Mouse (Mus musculus) kidney, embryonic 15.5 days (tissue): ENCODE results near the gene Tbrg1. TPM values are rescaled to one million over a fixed set of nuclear protein-coding genes. Genes with fewer than 3 reads are reported as not detected.
A peak's percentile ranks its signal among the peaks of the same experiment; 100 is the strongest.

ENCODE experiments used
- ATAC-seq: fragments of 200-750 bp; cut with Nextera tagmentation; replicated peaks from 2 replicates; pipeline ENCODE4 v1.8.0; 2017; ENCODE audit warnings: moderate TSS enrichment; ENCODE audit not compliant: low FRiP score
- H3K27ac ChIP-seq: fragments of 300-500 bp; sonication (generic); 2 replicates; pipeline ENCODE4 v1.5.1; 2015; ENCODE audit warnings: mild to moderate bottlenecking, inconsistent platforms
- H3K27me3 ChIP-seq: fragments of 300-500 bp; sonication (generic); 2 replicates; pipeline ENCODE4 v1.6.1; 2015; ENCODE audit warnings: inconsistent platforms
- H3K36me3 ChIP-seq: fragments of 300-500 bp; sonication (generic); 2 replicates; pipeline ENCODE4 v1.6.1; 2015; ENCODE audit warnings: inconsistent platforms
- H3K4me1 ChIP-seq: fragments of 300-500 bp; sonication (generic); 2 replicates; pipeline ENCODE4 v1.6.1; 2015; ENCODE audit warnings: inconsistent platforms
- H3K4me2 ChIP-seq: fragments of 300-500 bp; sonication (generic); 2 replicates; pipeline ENCODE4 v1.6.1; 2015; ENCODE audit warnings: moderate library complexity, mild to moderate bottlenecking, inconsistent platforms
- H3K4me3 ChIP-seq: fragments of 300-500 bp; sonication (generic); replicated peaks from 2 replicates; pipeline ENCODE4 v1.5.1; 2015; ENCODE audit warnings: mild to moderate bottlenecking, inconsistent platforms
- H3K9ac ChIP-seq: fragments of 300-500 bp; sonication (generic); 2 replicates; pipeline ENCODE4 v1.6.1; 2015; ENCODE audit warnings: mild to moderate bottlenecking, inconsistent platforms
- H3K9me3 ChIP-seq: fragments of 300-500 bp; sonication (generic); replicated peaks from 2 replicates; pipeline ENCODE4 v1.6.1; 2016; ENCODE audit warnings: inconsistent platforms
- WGBS: fragments of 180-500 bp; shearing (Covaris S2); methylation state at CpG from one replicate; pipeline ENCODE4 v1.1.7; 2015; ENCODE audit warnings: mixed read lengths; 5-methylcytosine and 5-hydroxymethylcytosine counted together
- polyA plus RNA-seq: library from polyadenylated mRNA; unstranded; fragments of >200 nt; fragmentation: Nextera tagmentation; extraction: Ambion mirVana; gene quantifications from 2 replicates; pipeline ENCODE4 v1.2.1, GENCODE M21; 2015

Gene Tbrg1
- polyA plus RNA-seq, 1 experiment from 2014 or later = 141 TPM

- Histone ChIP-seq H3K4me1 (no peaks in the 10 kb centered on the region), H3K27me3 (peaks cover 2% of the 10 kb centered on the region; the same call in 1 of the 2 replicates), H3K4me2 (no peak overlapping the region)
Observed at GRCm38 (mm10) chr9:37627263-37627662, 29.8 kb downstream of the Tbrg1 start.

GRCm38 (mm10) chr9:37626103-37626567 is 31.0 kb downstream of the Tbrg1 start:
- Histone ChIP-seq H3K4me2 (no peak overlapping the region), H3K4me3 (no peak overlapping the region), H3K27me3 (peaks cover 2% of the 10 kb centered on the region; the same call in 1 of the 2 replicates), H3K9me3 (no peaks in the 10 kb centered on the region), H3K27ac (no peak overlapping the region), H3K4me1 (no peaks in the 10 kb centered on the region), H3K36me3 (no peaks in the 10 kb centered on the region), H3K9ac (no peak overlapping the region)
- ATAC-seq = no peak
- 6% methylated on average over 3 of the region's 3 CpGs for WGBS

More at GRCm38 (mm10) chr9:37627263-37627662, 29.8 kb downstream of the Tbrg1 start:
- 98% methylated on average over 1 of the region's 1 CpGs for WGBS
- no peaks in the 10 kb centered on the region for H3K9me3 ChIP-seq
- ATAC-seq = no peak
- H3K9ac ChIP-seq = no peak overlapping the region
- H3K36me3 ChIP-seq = no peaks in the 10 kb centered on the region
- H3K27ac ChIP-seq = no peak overlapping the region
- H3K4me3 ChIP-seq = no peak overlapping the region

GRCm38 (mm10) chr9:37625641-37626040 is 31.5 kb downstream of the Tbrg1 start:
- ATAC-seq = no peak
- Histone ChIP-seq H3K4me1 (no peaks in the 10 kb centered on the region), H3K9ac (no peak overlapping the region), H3K9me3 (no peaks in the 10 kb centered on the region), H3K36me3 (no peaks in the 10 kb centered on the region), H3K27ac (no peak overlapping the region), H3K4me2 (no peak overlapping the region), H3K4me3 (no peak overlapping the region), H3K27me3 (peaks cover 2% of the 10 kb centered on the region; the same call in 1 of the 2 replicates)
- WGBS = 24% methylated on average over 7 of the region's 7 CpGs

- H3K4me2 ChIP-seq = no peak overlapping the region
- H3K4me3 ChIP-seq = no peak overlapping the region
- H3K9ac ChIP-seq = no peak overlapping the region
- ATAC-seq = no peak
- no peak overlapping the region for H3K27ac ChIP-seq
- H3K4me1 ChIP-seq = no peaks in the 10 kb centered on the region
- 46% methylated on average over 3 of the region's 3 CpGs for WGBS
- H3K27me3 ChIP-seq = peaks cover 2% of the 10 kb centered on the region; the same call in 1 of the 2 replicates
- H3K9me3 ChIP-seq = no peaks in the 10 kb centered on the region
- no peaks in the 10 kb centered on the region for H3K36me3 ChIP-seq
Observed at GRCm38 (mm10) chr9:37625129-37625528, 32.0 kb downstream of the Tbrg1 start.

DNA sequence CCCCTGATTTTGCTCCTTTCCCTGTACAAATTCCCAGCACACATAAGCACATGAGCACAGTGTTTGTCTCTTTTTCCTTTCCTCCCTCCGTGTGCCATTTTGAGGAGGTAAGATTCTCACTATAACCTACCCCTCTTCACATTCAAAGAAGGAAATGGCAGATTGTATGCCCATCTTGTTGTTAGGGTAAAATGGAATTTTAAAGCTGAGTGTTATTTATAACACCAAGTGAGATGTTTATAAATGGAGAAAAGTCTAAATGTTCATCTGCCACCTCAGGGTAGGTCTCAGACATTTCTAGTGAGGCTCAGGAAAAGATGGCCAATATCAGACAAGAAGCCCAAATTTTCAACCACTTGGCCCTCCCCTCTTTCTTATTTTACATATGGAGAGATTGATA is 32.6 kb downstream of the Tbrg1 start:
- H3K9ac ChIP-seq = no peak overlapping the region
- no peak overlapping the region for H3K4me2 ChIP-seq
- no peaks in the 10 kb centered on the region for H3K4me1 ChIP-seq
- ATAC-seq = no peak
- no peaks in the 10 kb centered on the region for H3K9me3 ChIP-seq
- WGBS = 82% methylated on average over 1 of the region's 1 CpGs
- no peak overlapping the region for H3K27ac ChIP-seq
- peaks cover 2% of the 10 kb centered on the region; the same call in 1 of the 2 replicates for H3K27me3 ChIP-seq
- no peak overlapping the region for H3K4me3 ChIP-seq
- H3K36me3 ChIP-seq = no peaks in the 10 kb centered on the region

DNA sequence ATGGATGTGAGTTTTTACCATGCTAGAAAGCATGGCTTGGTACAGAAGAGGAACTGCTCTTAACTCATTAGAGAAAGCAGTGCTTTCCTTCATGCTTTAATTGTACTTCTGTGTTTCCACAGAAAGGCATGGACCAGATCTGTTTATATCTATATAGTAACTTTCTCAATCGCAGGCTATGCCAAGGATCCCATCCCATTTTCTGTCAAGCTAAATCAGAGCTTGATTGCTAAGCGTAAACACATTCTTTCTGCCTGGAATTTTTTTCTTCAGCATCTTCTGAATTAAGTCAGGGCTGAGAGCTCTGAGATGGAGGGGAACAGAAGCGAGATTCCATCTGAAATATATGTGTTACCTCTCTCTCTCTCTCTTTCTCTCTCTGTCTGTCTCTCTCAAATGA is 33.1 kb downstream of the Tbrg1 start:
- peaks cover 2% of the 10 kb centered on the region; the same call in 1 of the 2 replicates for H3K27me3 ChIP-seq
- H3K4me1 ChIP-seq = no peaks in the 10 kb centered on the region
- H3K9me3 ChIP-seq = no peaks in the 10 kb centered on the region
- no peak overlapping the region for H3K4me2 ChIP-seq
- no peak overlapping the region for H3K27ac ChIP-seq
- 91% methylated on average over 3 of the region's 3 CpGs for WGBS
- H3K9ac ChIP-seq = no peak overlapping the region
- no peak overlapping the region for H3K4me3 ChIP-seq
- ATAC-seq = no peak
- no peaks in the 10 kb centered on the region for H3K36me3 ChIP-seq

DNA sequence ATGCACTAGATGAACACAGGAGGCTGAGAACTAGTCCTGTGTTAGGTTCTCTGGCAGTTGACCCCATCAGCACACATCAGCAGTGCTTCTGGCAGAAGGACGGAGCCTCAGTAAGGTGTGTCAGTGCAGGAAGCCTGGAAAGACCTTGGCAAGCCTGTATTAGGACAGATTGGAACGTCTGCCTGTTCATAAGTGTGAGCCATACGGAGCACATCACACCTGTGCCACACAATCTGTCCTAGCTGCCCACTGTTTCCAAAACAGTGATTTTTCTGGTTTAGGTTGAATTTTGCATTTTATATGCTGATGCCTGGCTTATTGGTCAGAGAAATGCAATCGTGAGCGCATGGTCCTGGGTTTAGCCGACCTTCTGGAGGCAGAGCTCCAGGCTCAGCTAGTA is 35.8 kb downstream of the Tbrg1 start:
- WGBS = 89% methylated on average over 6 of the region's 6 CpGs
- no peak overlapping the region for H3K4me2 ChIP-seq
- H3K4me1 ChIP-seq = no peaks in the 10 kb centered on the region
- H3K36me3 ChIP-seq = no peaks in the 10 kb centered on the region
- H3K4me3 ChIP-seq = no peak overlapping the region
- no peaks in the 10 kb centered on the region for H3K9me3 ChIP-seq
- peaks cover 5% of the 10 kb centered on the region for H3K27me3 ChIP-seq
- no peak for ATAC-seq
- H3K9ac ChIP-seq = no peak overlapping the region
- no peak overlapping the region for H3K27ac ChIP-seq

DNA sequence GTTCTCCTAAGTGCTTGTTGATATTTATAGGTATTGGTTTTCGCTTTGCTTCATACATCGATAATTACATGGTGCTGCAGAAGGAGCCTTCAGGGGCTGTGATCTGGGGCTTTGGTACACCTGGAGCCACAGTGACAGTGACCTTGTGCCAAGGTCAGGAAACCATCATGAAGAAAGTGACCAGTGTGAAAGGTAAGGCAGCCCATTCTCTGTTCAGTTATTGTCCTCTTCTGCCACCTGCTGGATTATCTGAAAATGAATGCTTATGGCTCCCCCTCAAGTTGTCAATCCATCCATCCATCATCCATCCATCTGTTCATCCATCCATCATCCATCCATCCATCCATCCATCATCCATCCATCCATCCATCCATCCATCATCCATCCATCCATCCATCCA is 40.3 kb downstream of the Tbrg1 start:
- Histone ChIP-seq H3K4me1 (peaks cover 7% of the 10 kb centered on the region), H3K36me3 (no peaks in the 10 kb centered on the region), H3K4me2 (no peak overlapping the region), H3K27me3 (peaks cover 13% of the 10 kb centered on the region), H3K9me3 (no peaks in the 10 kb centered on the region), H3K4me3 (no peak overlapping the region), H3K9ac (no peak overlapping the region), H3K27ac (no peak overlapping the region)
- 52% methylated on average over 2 of the region's 2 CpGs for WGBS
- no peak for ATAC-seq

DNA sequence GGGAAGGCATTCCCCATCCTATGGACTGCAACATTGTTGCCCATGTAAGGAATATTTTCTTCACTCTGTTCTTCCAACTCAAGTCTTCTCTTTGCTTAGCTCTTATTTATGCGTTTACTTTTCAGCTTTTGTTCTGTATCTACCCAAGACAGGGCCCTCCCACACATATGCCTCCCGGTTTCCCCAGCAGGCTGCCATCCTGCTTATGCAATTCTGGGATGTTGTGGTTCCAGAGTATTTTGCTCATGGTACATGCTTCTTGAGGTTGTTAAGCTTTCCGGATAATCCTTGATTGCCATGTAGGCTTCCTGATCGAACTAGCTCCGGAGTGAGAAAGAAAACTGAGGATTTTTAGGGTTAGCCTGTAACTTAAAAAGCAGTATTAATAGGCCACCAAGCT is 41.9 kb downstream of the Tbrg1 start:
- peaks cover 13% of the 10 kb centered on the region for H3K27me3 ChIP-seq
- H3K36me3 ChIP-seq = no peaks in the 10 kb centered on the region
- WGBS = 76% methylated on average over 5 of the region's 5 CpGs
- H3K9ac ChIP-seq = no peak overlapping the region
- ATAC-seq = no peak
- no peak overlapping the region for H3K4me3 ChIP-seq
- peaks cover 7% of the 10 kb centered on the region for H3K4me1 ChIP-seq
- no peak overlapping the region for H3K4me2 ChIP-seq
- H3K9me3 ChIP-seq = no peaks in the 10 kb centered on the region
- H3K27ac ChIP-seq = no peak overlapping the region

- H3K4me2 ChIP-seq = peak overlapping the region; percentile 77
- H3K27me3 ChIP-seq = peaks cover 13% of the 10 kb centered on the region
- H3K9ac ChIP-seq = no peak overlapping the region
- no peak overlapping the region for H3K27ac ChIP-seq
- no peaks in the 10 kb centered on the region for H3K36me3 ChIP-seq
- peaks cover 7% of the 10 kb centered on the region for H3K4me1 ChIP-seq
- ATAC-seq = no peak
- H3K9me3 ChIP-seq = no peaks in the 10 kb centered on the region
- peak overlapping the region; percentile 73 for H3K4me3 ChIP-seq
Observed at GRCm38 (mm10) chr9:37614316-37614715, 42.8 kb downstream of the Tbrg1 start.

- Histone ChIP-seq H3K4me3 (peak overlapping the region; percentile 73), H3K4me2 (peak overlapping the region; percentile 77), H3K9me3 (no peaks in the 10 kb centered on the region), H3K27ac (peak overlapping the region; percentile 64; the same call in 1 of the 2 replicates), H3K27me3 (peaks cover 13% of the 10 kb centered on the region), H3K4me1 (peaks cover 7% of the 10 kb centered on the region), H3K36me3 (no peaks in the 10 kb centered on the region), H3K9ac (peak overlapping the region; percentile 51)
- no peak; the same call in 1 of the 2 replicates for ATAC-seq
- WGBS = 20% methylated on average over 6 of the region's 6 CpGs
Observed at GRCm38 (mm10) chr9:37613911-37614280, 43.2 kb downstream of the Tbrg1 start.

- H3K27me3 ChIP-seq = peaks cover 13% of the 10 kb centered on the region
- peak within 1 kb of the TSS; percentile 77 for H3K4me2 ChIP-seq
- H3K4me1 ChIP-seq = peaks cover 7% of the 10 kb centered on the region
- ATAC-seq = peak; percentile 96
- H3K9ac ChIP-seq = peak within 1 kb of the TSS; percentile 70
- H3K27ac ChIP-seq = peak within 1 kb of the TSS; percentile 80
- H3K36me3 ChIP-seq = no peaks in the 10 kb centered on the region
- under 1% methylated on average over 45 of the region's 45 CpGs for WGBS
- H3K9me3 ChIP-seq = no peaks in the 10 kb centered on the region
- peak within 1 kb of the TSS; percentile 73 for H3K4me3 ChIP-seq
Observed at GRCm38 (mm10) chr9:37613182-37613910, 43.8 kb downstream of the Tbrg1 start, which contains the start of gene Spa17. Gene Spa17, minus strand, starts transcription at chr9:37613722.
